Mouse (Mus musculus): Measurements from ENCODE around the gene Smtnl2.
A peak's percentile ranks its signal among the peaks of the same experiment; 100 is the strongest.
"Not testable (repeated sequence)": the region's sequence is repeated elsewhere in the genome, so short reads cannot be mapped to it uniquely, and the experiment has no call there.

Smtnl2 gene

GRCm38 (mm10) chr11:72411093-72411921, at the start of gene Smtnl2:
TSS of gene Smtnl2 (minus strand) at chr11:72411713.
- peak; percentile 46 for DNase-seq (ENCODE audit: low spot score)

- no peak for DNase-seq (ENCODE audit: low spot score)
Measured at GRCm38 (mm10) chr11:72458502-72458901, 47.0 kb upstream of the Smtnl2 start.

GRCm38 (mm10) chr11:72457995-72458496, 46.5 kb upstream of the Smtnl2 start:
- no peak for DNase-seq (ENCODE audit: low spot score)

- no peak for DNase-seq (ENCODE audit: low spot score)
Measured at GRCm38 (mm10) chr11:72455694-72456093, 44.2 kb upstream of the Smtnl2 start.

GRCm38 (mm10) chr11:72453105-72453953, 41.8 kb upstream of the Smtnl2 start:
- no peak for DNase-seq (ENCODE audit: low spot score)

- DNase-seq (ENCODE audit: low spot score) = no peak
Measured at GRCm38 (mm10) chr11:72452140-72452665, 40.7 kb upstream of the Smtnl2 start.

GRCm38 (mm10) chr11:72447475-72447874, 36.0 kb upstream of the Smtnl2 start:
- no peak for DNase-seq (ENCODE audit: low spot score)

- peak; percentile 41 for DNase-seq (ENCODE audit: low spot score)
Measured at GRCm38 (mm10) chr11:72446311-72447105, 35.0 kb upstream of the Smtnl2 start.

- peak; percentile 98 for DNase-seq (ENCODE audit: low spot score)
Measured at GRCm38 (mm10) chr11:72440965-72441664, 29.6 kb upstream of the Smtnl2 start, which contains the start of gene Mybbp1a. TSS of gene Mybbp1a (plus strand) at chr11:72441355.

- DNase-seq (ENCODE audit: low spot score) = not testable (repeated sequence)
Measured at GRCm38 (mm10) chr11:72440597-72440964, 29.1 kb upstream of the Smtnl2 start.

- DNase-seq (ENCODE audit: low spot score) = no peak
Measured at GRCm38 (mm10) chr11:72438411-72438810, 26.9 kb upstream of the Smtnl2 start.

- no peak for DNase-seq (ENCODE audit: low spot score)
Measured at GRCm38 (mm10) chr11:72436756-72437650, 25.5 kb upstream of the Smtnl2 start.

- no peak for DNase-seq (ENCODE audit: low spot score)
Measured at GRCm38 (mm10) chr11:72436271-72436670, 24.8 kb upstream of the Smtnl2 start.

GRCm38 (mm10) chr11:72435694-72436045, 24.2 kb upstream of the Smtnl2 start:
- peak; percentile 32 for DNase-seq (ENCODE audit: low spot score)

- DNase-seq (ENCODE audit: low spot score) = no peak
Measured at GRCm38 (mm10) chr11:72434963-72435693, 23.6 kb upstream of the Smtnl2 start, which contains the start of gene Ggt6. TSS of gene Ggt6 (plus strand) at chr11:72435526.

- DNase-seq (ENCODE audit: low spot score) = not testable (repeated sequence)
Measured at GRCm38 (mm10) chr11:72430311-72431068, 19.0 kb upstream of the Smtnl2 start.

GRCm38 (mm10) chr11:72429288-72429690, 17.8 kb upstream of the Smtnl2 start:
- DNase-seq (ENCODE audit: low spot score) = peak; percentile 45

GRCm38 (mm10) chr11:72428694-72429093, 17.2 kb upstream of the Smtnl2 start:
- DNase-seq (ENCODE audit: low spot score) = peak; percentile 30
